Mouse (Mus musculus) activated CD4-positive, CD25-positive, alpha-beta regulatory T cell, adult 4 months (primary cell): ENCODE results near the gene Khdrbs1. TPM values are rescaled to one million over a fixed set of nuclear protein-coding genes. Genes with fewer than 3 reads are reported as not detected.

ENCODE experiments used
- ATAC-seq: one replicate; pipeline ENCODE4 v1.8.0; 2017
- polyA plus RNA-seq, 2 experiments: library from polyadenylated mRNA; unstranded; fragments of 100-300 nt; shearing (Covaris generic); gene quantifications; one replicate each; pipeline ENCODE4 v1.2.1; 2017

Gene Khdrbs1
- polyA plus RNA-seq, 2 experiments from 2014 or later, result 34.4 to 34.7 TPM

GRCm38 (mm10) chr4:129672083-129672877 is 69.8 kb downstream of the Khdrbs1 start, which contains the start of gene Kpna6:
Kpna6 (minus strand) TSS chr4:129672767.
- ATAC-seq, result peak; percentile 78

GRCm38 (mm10) chr4:129671491-129672082 is 70.5 kb downstream of the Khdrbs1 start:
- peak; percentile 37 for ATAC-seq

DNA sequence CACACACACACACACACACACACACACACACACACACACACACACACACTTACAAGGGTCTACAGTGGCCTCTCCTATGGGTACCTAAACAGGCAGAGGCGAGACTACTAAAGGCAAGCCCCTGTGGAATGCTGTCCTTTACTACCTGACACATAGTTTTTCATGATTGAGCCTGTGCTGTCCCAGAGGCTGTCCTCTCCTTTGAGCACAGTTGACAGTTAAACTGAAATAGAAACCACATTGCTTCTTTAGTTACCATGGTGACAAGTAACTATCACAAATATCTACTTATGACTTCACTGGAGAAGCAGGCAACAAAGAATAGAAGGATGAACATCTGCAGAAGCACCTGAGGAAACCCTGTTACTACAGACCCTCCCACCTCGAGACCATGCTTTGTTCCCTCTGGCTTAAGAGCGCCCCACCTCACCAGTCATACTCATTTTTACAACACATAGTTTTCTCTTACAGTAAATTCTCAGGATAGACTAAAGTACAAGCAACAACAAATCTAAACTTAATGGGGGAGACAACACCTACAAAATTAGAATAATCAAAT is 79.8 kb downstream of the Khdrbs1 start:
- no peak for ATAC-seq

DNA sequence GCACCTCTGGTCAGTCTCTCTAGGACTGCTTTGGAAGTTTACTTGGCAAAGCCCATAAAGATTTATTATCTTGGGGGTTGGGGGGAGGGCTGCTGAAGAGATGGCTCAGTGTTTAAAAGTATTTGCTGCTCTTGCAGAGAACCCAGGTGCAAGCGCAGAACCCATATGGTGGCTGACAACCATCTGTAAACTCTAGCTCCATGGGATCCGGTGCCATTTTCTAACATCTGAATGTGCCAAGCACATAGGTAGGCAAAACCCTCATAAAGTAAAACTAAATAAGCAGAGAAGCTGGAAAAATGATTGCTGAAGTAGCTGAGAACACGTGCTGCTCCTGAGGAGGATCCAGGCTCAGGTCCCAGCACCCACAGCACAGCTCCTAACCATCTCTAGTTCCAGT is 80.5 kb downstream of the Khdrbs1 start:
- no peak for ATAC-seq

DNA sequence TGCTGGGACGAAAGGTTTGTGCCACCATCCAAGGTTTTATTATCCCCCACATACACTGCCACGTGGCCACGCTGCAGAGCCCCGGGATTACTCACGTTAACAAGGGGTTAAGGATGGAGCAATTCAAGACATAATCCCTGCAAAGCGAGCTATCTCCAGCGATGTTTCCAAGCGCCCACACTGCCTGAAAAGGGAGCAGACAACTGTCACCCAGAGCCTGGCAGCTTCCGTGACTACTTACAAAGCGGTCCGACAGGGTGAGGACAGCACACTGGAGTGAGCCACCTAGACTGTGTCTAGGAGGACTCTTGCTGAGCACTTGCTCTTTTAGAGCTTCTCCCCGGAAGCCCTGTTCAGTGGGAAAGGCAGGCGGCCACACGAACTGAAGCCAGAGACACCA is 87.3 kb downstream of the Khdrbs1 start:
- ATAC-seq, result no peak

Other genes starting within 250 kb of the Khdrbs1 start
- gene Marcksl1, start 228.7 kb downstream of the Khdrbs1 start, polyA plus RNA-seq, result 1 to 10 TPM; 3.6 to 3.8 TPM
- 100 to 1,000 TPM; 225 to 283 TPM for gene Hdac1, start 199.6 kb downstream of the Khdrbs1 start, polyA plus RNA-seq
- 1,000 to 10,000 TPM; 1,301 to 1,674 TPM for gene Lck, start 168.7 kb downstream of the Khdrbs1 start, polyA plus RNA-seq
- 1 to 10 TPM; 1.3 to 1.6 TPM for gene Fam167b, start 163.8 kb downstream of the Khdrbs1 start, polyA plus RNA-seq
- gene Eif3i, start 141.7 kb downstream of the Khdrbs1 start, polyA plus RNA-seq, result 100 to 1,000 TPM; 377 to 435 TPM
- gene Tmem234, start 141.6 kb downstream of the Khdrbs1 start, polyA plus RNA-seq, result 100 to 1,000 TPM; 296 to 341 TPM
- 1 to 10 TPM; 2.9 to 3.3 TPM for gene Dcdc2b, start 128.0 kb downstream of the Khdrbs1 start, polyA plus RNA-seq
- gene Iqcc, start 123.2 kb downstream of the Khdrbs1 start, polyA plus RNA-seq, result 10 to 100 TPM; 48.2 to 51.8 TPM
- 10 to 100 TPM; 36.2 to 40.4 TPM for gene Ccdc28b, start 118.4 kb downstream of the Khdrbs1 start, polyA plus RNA-seq
- 10 to 100 TPM; 21.0 to 33.3 TPM for gene Txlna, start 101.2 kb downstream of the Khdrbs1 start, polyA plus RNA-seq
- 10 to 100 TPM in 1 of 2 experiments, 1 to 10 TPM in 1; 7.4 to 11.2 TPM for gene Kpna6, start 69.5 kb downstream of the Khdrbs1 start, polyA plus RNA-seq
- gene Tmem39b, start 45.5 kb downstream of the Khdrbs1 start, polyA plus RNA-seq, result 10 to 100 TPM in 1 of 2 experiments, 1 to 10 TPM in 1; 7.6 to 15.6 TPM
- 1,000 to 10,000 TPM; 1,863 to 2,031 TPM for gene Ptp4a2, start 68.9 kb upstream of the Khdrbs1 start, polyA plus RNA-seq
- not detected for gene Spocd1, start 186.9 kb upstream of the Khdrbs1 start, polyA plus RNA-seq
- 1 to 10 TPM in 1 of 2 experiments, not detected in 1; 1.4 TPM for gene Adgrb2, start 242.6 kb upstream of the Khdrbs1 start, polyA plus RNA-seq